Mouse (Mus musculus): Measurements from ENCODE around the gene Cdhr3.
"Not testable (repeated sequence)": the region's sequence is repeated elsewhere in the genome, so short reads cannot be mapped to it uniquely, and the experiment has no call there.

Cdhr3 gene

GRCm38 (mm10) chr12:33000402-33000801 is 92.3 kb downstream of the Cdhr3 start:
- DNase-seq = no peak

GRCm38 (mm10) chr12:32999778-33000177 is 92.9 kb downstream of the Cdhr3 start:
- not testable (repeated sequence) for DNase-seq

DNA sequence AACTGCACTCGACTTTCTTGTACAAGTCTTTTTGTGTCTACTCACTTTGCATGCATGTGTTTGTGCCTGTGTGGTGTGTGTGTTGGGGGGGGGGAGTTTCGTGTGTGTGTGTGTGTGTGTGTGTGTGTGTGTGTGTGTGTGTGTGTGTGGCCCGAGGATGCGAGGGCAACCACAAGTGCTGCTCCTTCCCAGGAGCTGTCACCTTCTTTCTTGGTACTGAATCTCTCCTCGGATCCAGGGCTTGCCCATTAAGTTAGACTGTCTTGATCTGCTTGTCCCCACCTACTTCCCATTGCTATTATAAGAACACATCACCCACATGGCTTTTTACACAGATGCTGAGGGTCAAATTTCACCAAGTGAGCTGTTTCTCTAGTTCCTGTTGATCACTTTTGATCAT is 93.9 kb downstream of the Cdhr3 start:
- DNase-seq = no peak

- DNase-seq = peak; percentile 38 to 40
Measured at GRCm38 (mm10) chr12:32995081-32995834, 97.4 kb downstream of the Cdhr3 start.

DNA sequence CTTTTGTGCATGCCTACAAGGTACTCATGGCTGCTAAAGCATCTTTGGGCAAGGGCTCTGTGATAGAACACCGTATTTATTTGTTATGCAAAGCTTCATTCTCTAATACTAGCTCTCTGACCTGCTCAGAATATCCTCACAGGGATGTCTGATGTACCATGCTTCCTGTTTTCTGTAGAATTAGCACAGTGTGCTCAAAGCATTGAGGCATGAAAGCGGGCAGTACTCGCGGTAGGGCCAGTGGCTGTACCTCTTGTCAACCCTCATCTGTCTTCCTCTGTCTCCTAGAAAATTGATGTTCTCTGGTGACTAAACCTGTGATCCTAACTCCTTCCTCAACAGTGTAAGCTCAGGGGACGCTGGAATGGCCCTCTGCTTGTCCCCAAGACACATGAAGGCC is 98.6 kb downstream of the Cdhr3 start:
- DNase-seq = no peak

DNA sequence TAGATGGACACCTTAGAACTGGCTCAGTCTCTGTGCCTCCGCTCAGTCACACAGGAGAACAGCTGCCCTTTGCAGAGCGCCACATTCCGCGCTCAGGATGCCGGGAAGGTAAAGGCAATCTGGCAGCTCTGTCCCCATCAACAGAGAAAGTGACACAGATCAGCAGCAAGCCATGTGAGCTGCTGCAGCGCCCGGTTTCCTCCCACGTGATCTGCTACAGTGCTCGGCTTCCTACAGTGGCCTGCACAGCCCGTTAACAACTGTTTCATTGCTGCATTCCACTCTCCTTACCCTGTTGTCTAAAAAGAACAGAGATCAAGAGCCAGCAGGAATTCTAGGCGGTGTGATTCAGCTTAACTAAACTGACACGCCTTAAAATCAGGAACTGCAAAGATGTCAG is 102.9 kb downstream of the Cdhr3 start:
- no peak for DNase-seq

DNA sequence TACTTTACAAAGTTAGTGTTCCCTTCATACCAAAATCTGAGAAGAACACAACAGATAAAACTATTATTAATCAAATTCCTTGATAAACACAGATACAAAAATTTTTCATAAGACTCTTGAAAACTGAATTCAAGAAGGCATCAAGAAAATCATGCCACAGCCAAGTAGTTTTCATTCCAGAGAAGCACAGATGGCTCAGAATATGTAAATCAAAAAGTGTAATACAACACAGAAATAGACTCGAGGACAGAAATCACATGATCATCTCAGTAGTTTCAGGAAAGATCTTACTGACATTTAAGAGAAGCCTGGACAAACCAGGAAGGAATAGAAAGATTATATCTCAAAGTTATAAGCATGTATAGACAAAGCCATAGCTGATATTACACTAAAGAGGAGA is 106.4 kb downstream of the Cdhr3 start:
- no peak for DNase-seq
